Mouse (Mus musculus) neural tube, embryonic 11.5 days (tissue): Measurements from ENCODE around the gene Gpn2. TPM values are rescaled to one million over a fixed set of nuclear protein-coding genes. Genes with fewer than 3 reads are reported as not detected.

Experiments
- ATAC-seq: fragments of 200-750 bp; cut with Nextera tagmentation; 2 replicates; pipeline ENCODE4 v1.8.0; 2017; ENCODE audit warnings: moderate number of reproducible peaks, mild to moderate bottlenecking, moderate TSS enrichment, moderate library complexity; ENCODE audit not compliant: insufficient read depth, low FRiP score, low TSS enrichment
- DNase-seq: peaks from one replicate; pipeline ENCODE4 v3.0.0-alpha.2; 2015; ENCODE audit warnings: low spot score
- H3K27ac ChIP-seq: fragments of 300-500 bp; sonication (generic); 2 replicates; pipeline ENCODE4 v1.5.1; 2014; ENCODE audit warnings: low read depth, mild to moderate bottlenecking, low read length
- H3K27me3 ChIP-seq: fragments of 300-500 bp; sonication (generic); 2 replicates; pipeline ENCODE4 v1.6.1; 2014; ENCODE audit warnings: mild to moderate bottlenecking, low read length, mixed read lengths; ENCODE audit not compliant: control insufficient read depth, insufficient read depth
- H3K36me3 ChIP-seq: fragments of 300-500 bp; sonication (generic); 2 replicates; pipeline ENCODE4 v1.6.1; 2014; ENCODE audit warnings: mild to moderate bottlenecking, low read length, moderate library complexity, mixed read lengths; ENCODE audit not compliant: control insufficient read depth, insufficient read depth
- H3K4me1 ChIP-seq: fragments of 300-500 bp; sonication (generic); 2 replicates; pipeline ENCODE4 v1.6.1; 2014; ENCODE audit warnings: low read length, mixed read lengths; ENCODE audit not compliant: control insufficient read depth, insufficient read depth
- H3K4me2 ChIP-seq: fragments of 300-500 bp; sonication (generic); 2 replicates; pipeline ENCODE4 v1.6.1; 2014; ENCODE audit warnings: low read depth, mild to moderate bottlenecking, moderate library complexity
- H3K4me3 ChIP-seq: fragments of 300-500 bp; sonication (generic); 2 replicates; pipeline ENCODE4 v1.5.1; 2014; ENCODE audit warnings: low read depth, low read length
- H3K9ac ChIP-seq: fragments of 300-500 bp; sonication (generic); 2 replicates; pipeline ENCODE4 v1.6.1; 2014; ENCODE audit warnings: mild to moderate bottlenecking, low read length
- H3K9me3 ChIP-seq: fragments of 300-500 bp; sonication (generic); 2 replicates; pipeline ENCODE4 v1.6.1; 2016; ENCODE audit warnings: low read length; ENCODE audit not compliant: control insufficient read depth
- WGBS: fragments of 180-500 bp; shearing (Covaris S2); extraction: QIAGEN DNeasy Blood & Tissue Kit; methylation state at CpG from one replicate; pipeline ENCODE4 v1.1.7; 2014; 5-methylcytosine and 5-hydroxymethylcytosine counted together
- polyA plus RNA-seq: library from polyadenylated mRNA; unstranded; fragments of >200 nt; fragmentation: Nextera tagmentation; extraction: Ambion mirVana; gene quantifications from 2 replicates; pipeline ENCODE4 v1.2.1, GENCODE M21; 2014

Gpn2 gene
- polyA plus RNA-seq, 1 experiment from 2014 or later = 31.9 TPM

DNA sequence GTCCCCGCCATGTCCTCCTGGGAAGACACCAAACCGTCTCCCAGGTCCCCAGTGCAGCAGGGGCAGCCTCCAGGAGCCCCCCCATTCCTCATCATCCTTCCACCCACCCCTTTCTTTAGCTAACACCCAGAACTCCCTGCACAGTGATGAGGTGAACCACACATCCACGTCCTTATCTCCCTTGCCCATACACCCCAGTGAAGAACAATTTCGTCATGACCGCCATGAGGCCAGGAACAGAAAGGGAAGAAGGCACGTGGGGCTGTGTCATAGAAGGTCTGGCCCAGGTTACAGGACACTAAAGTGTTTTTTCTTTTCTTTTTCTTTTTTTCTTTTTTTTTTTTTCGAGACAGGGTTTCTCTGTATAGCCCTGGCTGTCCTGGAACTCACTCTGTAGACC lies 40.7 kb downstream of the Gpn2 start:
- Histone ChIP-seq H3K4me1 (0 out of 2 replicates have a peak, but pooled peaks cover 3% of the 10 kb centered on the region), H3K27me3 (no peaks in the 10 kb centered on the region), H3K9ac (no peak overlapping the region), H3K27ac (no peak overlapping the region), H3K4me3 (no peak overlapping the region), H3K36me3 (no peaks in the 10 kb centered on the region; the same call in none of the 2 replicates), H3K4me2 (no peak overlapping the region), H3K9me3 (no peaks in the 10 kb centered on the region)
- ATAC-seq (no peak), DNase-seq (no peak)
- 87% methylated on average over 7 of the region's 7 CpGs for WGBS

DNA sequence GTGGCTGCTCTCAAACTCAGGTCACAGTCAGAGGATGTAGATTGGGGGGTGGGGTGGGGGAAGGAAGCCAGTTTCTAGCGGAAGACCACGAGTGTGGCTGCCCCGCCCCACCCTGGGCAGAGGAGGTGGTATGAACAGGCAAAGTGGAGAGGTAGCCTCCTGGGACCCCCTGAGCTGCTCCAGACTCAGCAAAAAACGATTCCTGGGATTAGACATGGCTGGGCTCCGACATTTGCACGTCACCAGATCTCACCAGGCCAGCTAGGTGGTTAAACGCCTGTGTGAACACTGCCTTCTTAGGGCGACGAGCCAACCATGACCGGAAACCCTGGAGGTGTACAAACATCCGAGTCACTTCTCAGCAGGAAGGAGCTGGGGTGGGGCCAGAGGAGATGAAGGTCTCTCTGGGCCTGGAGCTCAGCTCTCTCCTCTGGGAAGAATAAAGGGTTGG lies 41.5 kb downstream of the Gpn2 start:
- Histone ChIP-seq H3K4me2 (no peak overlapping the region), H3K9ac (no peak overlapping the region), H3K4me3 (no peak overlapping the region), H3K36me3 (no peaks in the 10 kb centered on the region; the same call in none of the 2 replicates), H3K27me3 (no peaks in the 10 kb centered on the region), H3K4me1 (0 out of 2 replicates have a peak, but pooled peaks cover 3% of the 10 kb centered on the region), H3K9me3 (no peaks in the 10 kb centered on the region), H3K27ac (no peak overlapping the region)
- DNase-seq (no peak), ATAC-seq (no peak)
- WGBS = 68% methylated on average over 11 of the region's 11 CpGs

DNA sequence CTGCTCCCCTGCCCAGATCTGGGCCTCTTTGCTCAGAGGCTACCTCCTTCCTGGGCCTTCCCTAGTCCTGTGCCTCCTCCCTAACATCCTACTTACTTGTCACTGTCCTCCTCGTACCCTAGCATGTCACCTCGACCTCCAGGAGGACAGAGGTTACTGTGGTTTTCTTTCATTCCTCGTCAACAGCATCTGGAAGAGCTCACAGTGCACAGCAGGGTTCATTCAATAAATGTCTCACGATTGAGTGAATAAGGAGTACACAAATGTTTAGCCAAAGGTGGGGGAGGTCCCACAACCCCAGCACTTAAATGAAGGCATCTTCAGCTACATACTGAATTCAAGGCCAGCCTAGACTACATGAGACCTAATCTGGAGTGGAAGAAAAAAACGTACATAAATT lies 42.1 kb downstream of the Gpn2 start:
- 43% methylated on average over 5 of the region's 5 CpGs for WGBS

DNA sequence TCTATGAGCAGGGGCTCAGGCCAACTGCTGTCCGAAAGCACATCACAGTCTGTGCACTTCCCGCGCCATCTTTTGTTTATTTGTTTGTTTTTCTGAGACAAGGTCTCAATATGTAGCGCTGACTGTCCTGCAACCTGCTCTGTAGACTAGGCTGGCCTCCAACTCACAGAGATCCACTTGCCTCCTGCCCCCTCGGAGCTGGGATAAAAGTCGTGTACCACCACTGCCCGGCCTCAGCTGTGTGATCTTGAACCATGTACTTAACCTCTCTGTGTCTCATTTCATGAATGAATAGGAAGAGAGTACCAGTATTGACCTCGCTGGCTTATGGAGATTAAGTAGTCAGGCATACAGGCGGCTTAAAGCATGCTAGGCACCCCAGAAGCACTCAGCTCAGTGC lies 42.5 kb downstream of the Gpn2 start:
- Histone ChIP-seq H3K4me2 (no peak overlapping the region), H3K4me1 (peaks cover 3% of the 10 kb centered on the region; the same call in 1 of the 2 replicates), H3K9me3 (no peaks in the 10 kb centered on the region), H3K27ac (no peak overlapping the region), H3K4me3 (no peak overlapping the region), H3K36me3 (no peaks in the 10 kb centered on the region; the same call in none of the 2 replicates), H3K27me3 (no peaks in the 10 kb centered on the region), H3K9ac (no peak overlapping the region)
- no peak for DNase-seq
- WGBS = 87% methylated on average over 9 of the region's 9 CpGs
- ATAC-seq = no peak

More for the DNA sequence above, 42.1 kb downstream of the Gpn2 start:
- DNase-seq (no peak), ATAC-seq (no peak)
- H3K4me2 ChIP-seq = no peak overlapping the region
- no peak overlapping the region for H3K27ac ChIP-seq
- no peaks in the 10 kb centered on the region for H3K27me3 ChIP-seq
- H3K4me3 ChIP-seq = no peak overlapping the region
- H3K36me3 ChIP-seq = no peaks in the 10 kb centered on the region; the same call in none of the 2 replicates
- 0 out of 2 replicates have a peak, but pooled peaks cover 3% of the 10 kb centered on the region for H3K4me1 ChIP-seq
- H3K9me3 ChIP-seq = no peaks in the 10 kb centered on the region
- H3K9ac ChIP-seq = no peak overlapping the region

DNA sequence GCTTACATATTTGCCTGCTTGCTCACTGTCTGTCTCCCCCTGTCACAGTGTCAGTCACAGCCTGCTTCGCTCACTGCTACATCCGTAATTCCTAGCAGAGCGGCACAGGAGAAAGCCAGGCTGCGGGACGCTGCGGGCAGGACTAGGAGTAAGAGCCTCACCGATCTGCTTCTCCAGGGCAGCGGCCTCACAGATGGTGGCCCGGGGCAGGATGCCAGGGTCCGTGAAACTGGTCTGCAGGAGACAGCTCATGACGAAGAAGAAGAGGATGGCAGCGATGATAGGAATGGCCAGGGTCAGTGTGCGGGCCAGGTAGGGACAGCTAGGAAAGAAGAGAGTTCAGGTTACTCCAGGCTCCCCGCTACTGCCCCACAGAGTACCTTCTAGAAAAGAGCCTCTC lies 42.9 kb downstream of the Gpn2 start:
- Histone ChIP-seq H3K27ac (no peak overlapping the region), H3K4me2 (no peak overlapping the region), H3K4me3 (no peak overlapping the region), H3K9me3 (no peaks in the 10 kb centered on the region), H3K27me3 (no peaks in the 10 kb centered on the region), H3K36me3 (no peaks in the 10 kb centered on the region; the same call in none of the 2 replicates), H3K4me1 (peaks cover 6% of the 10 kb centered on the region), H3K9ac (no peak overlapping the region)
- DNase-seq = no peak
- 89% methylated on average over 14 of the region's 14 CpGs for WGBS
- no peak for ATAC-seq

DNA sequence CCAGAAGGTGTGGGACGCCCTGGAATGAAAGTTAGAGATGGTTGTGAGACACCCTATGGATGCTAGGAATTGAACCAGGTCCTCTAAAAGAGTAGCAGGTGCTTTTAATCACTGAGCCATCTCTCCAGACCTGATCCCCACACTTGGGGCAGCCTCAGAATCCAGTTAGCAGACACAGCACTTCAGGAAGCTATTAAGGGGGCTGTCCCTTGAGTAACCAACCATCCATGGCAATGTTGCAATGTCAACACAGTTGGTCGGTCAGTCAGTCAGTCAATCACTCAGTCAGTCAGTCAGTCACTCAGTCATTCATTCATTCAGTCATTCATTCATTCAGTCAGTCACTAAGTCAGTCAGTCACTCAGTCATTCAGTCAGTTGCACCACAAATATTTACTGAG lies 44.4 kb downstream of the Gpn2 start:
- Histone ChIP-seq H3K9ac (no peak overlapping the region), H3K4me2 (no peak overlapping the region), H3K4me3 (no peak overlapping the region), H3K27me3 (no peaks in the 10 kb centered on the region), H3K27ac (no peak overlapping the region), H3K36me3 (no peaks in the 10 kb centered on the region; the same call in none of the 2 replicates), H3K9me3 (no peaks in the 10 kb centered on the region), H3K4me1 (peaks cover 12% of the 10 kb centered on the region)
- DNase-seq (no peak), ATAC-seq (no peak)
- WGBS = 82% methylated on average over 2 of the region's 2 CpGs

DNA sequence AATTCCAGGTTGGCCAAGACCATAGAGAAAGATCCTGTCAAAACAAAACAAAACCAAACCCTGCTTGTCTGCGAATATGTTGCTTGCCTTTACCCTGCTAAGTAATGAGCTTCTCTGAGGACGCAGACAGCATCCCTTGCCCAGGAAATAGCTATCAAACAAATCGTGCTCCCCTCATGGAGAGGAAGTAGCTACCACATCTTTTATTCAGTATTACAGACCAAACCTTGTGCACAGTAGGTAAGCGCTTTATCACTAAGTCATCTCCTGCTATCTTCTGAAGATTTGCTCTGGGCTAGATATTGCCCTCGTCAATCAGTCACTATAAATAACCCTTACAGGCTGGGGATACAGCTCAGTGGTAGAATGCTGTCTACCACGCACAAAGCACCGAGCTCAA lies 45.0 kb downstream of the Gpn2 start:
- Histone ChIP-seq H3K4me1 (peaks cover 12% of the 10 kb centered on the region), H3K27me3 (no peaks in the 10 kb centered on the region), H3K4me3 (no peak overlapping the region), H3K27ac (no peak overlapping the region), H3K4me2 (no peak overlapping the region), H3K36me3 (no peaks in the 10 kb centered on the region; the same call in 1 of the 2 replicates), H3K9ac (no peak overlapping the region), H3K9me3 (no peaks in the 10 kb centered on the region)
- DNase-seq = no peak
- ATAC-seq = no peak
- 90% methylated on average over 7 of the region's 7 CpGs for WGBS

DNA sequence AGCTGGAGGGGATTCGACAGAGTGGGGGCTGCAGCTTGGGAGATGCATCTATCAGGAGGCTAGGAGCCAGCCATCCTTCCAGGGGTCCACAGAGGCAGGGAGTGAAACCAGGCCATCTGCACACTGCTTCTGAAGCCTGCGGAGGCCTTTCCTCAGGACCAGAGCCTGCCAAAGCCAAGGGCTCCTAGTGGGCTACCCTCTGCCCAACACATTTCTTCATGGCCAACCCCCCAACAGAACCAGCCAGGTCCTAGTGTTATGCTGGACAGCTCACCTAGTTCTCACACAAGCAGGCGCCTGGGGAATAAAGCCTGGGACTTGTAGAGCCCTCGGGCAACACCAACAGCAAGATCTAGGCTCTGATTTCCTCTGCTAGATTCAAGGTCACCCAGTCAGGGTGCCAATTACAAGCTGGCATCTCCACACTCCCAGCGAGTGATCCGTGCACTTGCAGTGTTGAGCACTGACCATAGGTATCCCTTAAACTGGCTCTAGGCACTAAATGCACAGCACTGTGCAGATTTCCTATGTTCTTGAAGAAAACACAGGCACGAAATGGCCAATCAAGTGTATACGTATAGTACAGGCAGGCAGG lies 46.3 kb downstream of the Gpn2 start:
- no peaks in the 10 kb centered on the region; the same call in 1 of the 2 replicates for H3K36me3 ChIP-seq
- no peaks in the 10 kb centered on the region for H3K9me3 ChIP-seq
- 92% methylated on average over 8 of the region's 8 CpGs for WGBS
- ATAC-seq (no peak), DNase-seq (no peak)
- no peak overlapping the region for H3K4me3 ChIP-seq
- peaks cover 12% of the 10 kb centered on the region for H3K4me1 ChIP-seq
- H3K4me2 ChIP-seq = no peak overlapping the region
- H3K27ac ChIP-seq = no peak overlapping the region
- H3K9ac ChIP-seq = no peak overlapping the region
- H3K27me3 ChIP-seq = no peaks in the 10 kb centered on the region

DNA sequence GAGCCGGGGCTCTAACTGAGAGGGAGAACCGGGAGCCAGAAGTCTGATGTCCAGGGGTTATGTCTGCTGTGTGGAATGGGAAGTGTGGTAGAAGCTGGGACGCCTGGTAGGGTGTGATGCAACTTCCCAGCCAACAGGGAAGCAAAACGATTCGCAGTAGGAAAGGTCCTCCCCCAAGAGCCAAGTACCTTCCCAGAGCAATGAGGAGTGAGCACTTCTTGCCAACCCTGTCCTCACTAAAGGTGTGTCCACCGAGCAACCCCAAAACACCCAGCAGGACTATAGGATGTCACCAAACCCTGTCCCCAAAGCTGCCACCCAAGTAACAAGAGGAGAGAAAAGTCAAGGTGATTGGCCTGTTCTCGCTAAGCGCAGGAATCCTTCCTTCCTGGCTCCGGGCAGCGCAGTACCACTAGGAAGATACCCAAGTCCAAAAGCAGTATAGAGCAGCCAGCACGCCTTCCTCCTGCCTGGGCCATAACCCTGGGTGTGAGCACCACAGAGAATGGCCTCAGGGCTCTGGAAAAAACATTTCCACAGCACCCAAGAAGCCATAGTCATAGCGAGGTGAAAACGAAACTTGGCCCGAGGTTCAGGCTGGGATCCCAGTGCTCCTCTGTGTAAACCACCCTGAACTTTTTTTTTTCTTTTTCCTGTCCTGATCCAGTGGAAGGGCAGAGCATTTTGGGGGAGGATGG lies 47.1 kb downstream of the Gpn2 start:
- 86% methylated on average over 14 of the region's 14 CpGs for WGBS
- Histone ChIP-seq H3K4me2 (peak overlapping the region; percentile 65; the same call in 1 of the 2 replicates), H3K9ac (no peak overlapping the region)

More for the DNA sequence above, 47.1 kb downstream of the Gpn2 start:
- Histone ChIP-seq H3K4me3 (no peak overlapping the region), H3K36me3 (no peaks in the 10 kb centered on the region), H3K4me1 (peaks cover 10% of the 10 kb centered on the region), H3K9me3 (no peaks in the 10 kb centered on the region), H3K27ac (no peak overlapping the region), H3K27me3 (no peaks in the 10 kb centered on the region)
- no peak for DNase-seq
- ATAC-seq = no peak
